Mouse (Mus musculus) left cerebral cortex, adult 8-10 months (tissue): ENCODE results near the gene Rnls. TPM values are rescaled to one million over a fixed set of nuclear protein-coding genes. Genes with fewer than 3 reads are reported as not detected.

ENCODE experiments used
- DNase-seq, 2 experiments: peaks; one replicate each; pipeline ENCODE4 v3.0.0; 2022; ENCODE audit warnings: low spot score in 2 of 2
- microRNA-seq, 2 experiments: library from miRNA; unstranded; fragments of <30 nt; microRNA quantifications; one replicate each; pipeline ENCODE4 v1.2.0; 2022
- total RNA-seq, 4 experiments: library from RNA; stranded (reverse); gene quantifications; 2 replicates each; pipeline ENCODE4 v1.2.4; 2022

Gene Rnls
- total RNA-seq, 4 experiments from 2014 or later, result 1.1 to 2.1 (median 1.6) TPM

GRCm38 (mm10) chr19:33109941-33110371, 282.1 kb downstream of the Rnls start:
- DNase-seq, result no peak

GRCm38 (mm10) chr19:33109141-33109540, 283.0 kb downstream of the Rnls start:
- DNase-seq, result no peak

GRCm38 (mm10) chr19:33103851-33104250, 288.2 kb downstream of the Rnls start:
- DNase-seq, result no peak

GRCm38 (mm10) chr19:33102783-33103139, 289.3 kb downstream of the Rnls start:
- no peak for DNase-seq

- no peak for DNase-seq
These were observed 289.9 kb downstream of the Rnls start for GRCm38 (mm10) chr19:33102008-33102782.

- no peak for DNase-seq
These were observed 290.7 kb downstream of the Rnls start for GRCm38 (mm10) chr19:33101093-33102007.

- DNase-seq, result no peak
These were observed 291.5 kb downstream of the Rnls start for GRCm38 (mm10) chr19:33100598-33100997.

- no peak for DNase-seq
These were observed 292.1 kb downstream of the Rnls start for GRCm38 (mm10) chr19:33100031-33100430.

GRCm38 (mm10) chr19:33099201-33099788, 292.8 kb downstream of the Rnls start:
- DNase-seq, result no peak

- DNase-seq, result no peak
These were observed 294.4 kb downstream of the Rnls start for GRCm38 (mm10) chr19:33097691-33098090.

GRCm38 (mm10) chr19:33096581-33096980, 295.5 kb downstream of the Rnls start:
- no peak for DNase-seq

GRCm38 (mm10) chr19:33092575-33092974, 299.5 kb downstream of the Rnls start:
- no peak for DNase-seq

- DNase-seq, result no peak
These were observed 300.8 kb downstream of the Rnls start for GRCm38 (mm10) chr19:33091324-33091723.

GRCm38 (mm10) chr19:33088868-33089267, 303.2 kb downstream of the Rnls start:
- no peak for DNase-seq

GRCm38 (mm10) chr19:33087961-33088360, 304.1 kb downstream of the Rnls start:
- DNase-seq, result no peak

Small RNA genes within 50 kb of the gene (microRNA-seq; reads per million reads assigned to microRNA genes)
- gene Mir3970, result 0.66 to 0.84 reads per million in 2 experiments

Other genes starting within 250 kb of the Rnls start
- gene Lipo4, start 125.5 kb upstream of the Rnls start, total RNA-seq, result under 1 TPM in 2 of 4 experiments, not detected in 2; 0.14 to 0.30 TPM
- gene Gm8978, start 233.0 kb upstream of the Rnls start, total RNA-seq, result not detected